Comparison of ENCODE assay signal across 9 mouse cellular contexts in the genomic region with DNA sequence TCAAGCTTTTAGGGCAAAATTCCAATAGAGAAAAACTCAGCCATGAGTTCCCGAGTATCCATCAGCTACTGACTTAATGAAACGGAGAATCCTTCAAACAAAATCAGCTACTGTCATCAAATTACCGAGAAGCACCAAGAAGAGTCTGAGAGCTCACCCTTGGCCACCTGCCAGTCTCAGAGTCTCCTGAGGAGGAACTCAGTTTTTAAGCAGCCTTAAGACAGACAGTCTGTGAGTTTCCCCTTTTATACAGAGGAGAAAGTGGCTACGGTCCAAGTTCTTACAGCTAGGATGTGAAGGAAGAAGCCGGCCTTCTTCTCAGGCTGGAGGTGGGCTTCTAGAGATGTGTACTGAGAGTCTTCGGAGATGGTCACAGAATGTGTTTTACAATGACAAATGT.
A peak's percentile ranks its signal among the peaks of the same experiment; 100 is the strongest.
DNase-seq lines count a peak whose midpoint lies in the region; ATAC-seq lines count a peak whose summit lies in the region.
"Had no signal": no experiment of that assay in that cellular context is flagged by ENCODE, and none has a peak within 500 bp of the region (broad histone marks: within the 10 kb centered on the region; RNA-seq: fewer than 3 reads in every experiment).

No protein-coding gene starts in this region.

- intact Hi-C loops in left cerebral cortex, postnatal 4 days (cut with DNase I) = no loop called here
- intact Hi-C loops in left cerebral cortex, postnatal 36 days (cut with DNase I) = no loop called here
- intact Hi-C loops in heart, postnatal 36 days (cut with DNase I) = no loop called here

- peak; percentile 23 for DNase-seq in gastrocnemius, postnatal 10 days
- no peak for DNase-seq in gastrocnemius, postnatal 25 days
- peak; percentile 32 for DNase-seq in left cerebral cortex, postnatal 4 days
- DNase-seq in left cerebral cortex, postnatal 36 days (ENCODE audit: low spot score in 2 of 2) = no peak
- peak; percentile 30 for DNase-seq in A20 (ENCODE audit: low read depth, low spot score)
- DNase-seq in heart, postnatal 36 days = peak; percentile 7 to 19
- DNase-seq in spleen, postnatal 14 days (ENCODE audit: low spot score in 2 of 2) = no peak
- DNase-seq: cerebellum, adult 9-10 months had no signal

- ATAC-seq in frontal cortex, adult (ENCODE audit: low TSS enrichment) = no peak; the same call in 1 of the 2 replicates

Comparison
In these comparisons a context has a peak if more than half of its experiments do, and no peak if none do; other contexts are left out.
1. DNase-seq: peak in gastrocnemius, postnatal 10 days (single experiment), left cerebral cortex, postnatal 4 days (single experiment), A20 (single experiment) and heart, postnatal 36 days (2 of 2); none in gastrocnemius, postnatal 25 days (single experiment), left cerebral cortex, postnatal 36 days (0 of 2) and spleen, postnatal 14 days (0 of 2).